Mouse (Mus musculus) mouse embryonic stem cell (cell line): Measurements from ENCODE around the gene Rbm48.

Experiments used
- in situ Hi-C, 2 experiments: fragments of 300-500 bp; cut with MboI; formaldehyde crosslinking; loops; 1 replicate in 1 of 2; 3 replicates in 1 of 2; pipeline ENCODE4 v1.14.3; 2019 to 2020; ENCODE audit warnings: low sequenced_read_pairs in 2 of 2, low pct_unique_long_range_greater_than_20kb in 1 of 2, mixed read lengths in 1 of 2; ENCODE audit not compliant: unreplicated experiment in 1 of 2

Rbm48 gene

GRCm38 (mm10) chr5:3574825-3575224 lies 21.6 kb downstream of the Rbm48 start:
- in situ Hi-C loops = no loop called here

GRCm38 (mm10) chr5:3571266-3571665 lies 25.1 kb downstream of the Rbm48 start, which contains the start of gene 1700109H08Rik:
1700109H08Rik (plus strand) TSS chr5:3571566.
- in situ Hi-C loops = no loop called here

- in situ Hi-C loops = no loop called here
These were observed 42.2 kb downstream of the Rbm48 start for GRCm38 (mm10) chr5:3554198-3554597.

- in situ Hi-C loops = no loop called here
These were observed 44.9 kb downstream of the Rbm48 start for GRCm38 (mm10) chr5:3551481-3551880.

GRCm38 (mm10) chr5:3546226-3546625 lies 50.2 kb downstream of the Rbm48 start:
- in situ Hi-C loops = no loop called here

GRCm38 (mm10) chr5:3544480-3544769 lies 52.0 kb downstream of the Rbm48 start:
- in situ Hi-C loops = no loop called here

- in situ Hi-C loops = no loop called here
These were observed 52.5 kb downstream of the Rbm48 start, which contains the start of gene Fam133b for GRCm38 (mm10) chr5:3543629-3544479. Fam133b (plus strand) TSS chr5:3543833.

GRCm38 (mm10) chr5:3541871-3542270 lies 54.5 kb downstream of the Rbm48 start:
- in situ Hi-C loops = no loop called here

GRCm38 (mm10) chr5:3538505-3539472 lies 57.6 kb downstream of the Rbm48 start:
- in situ Hi-C loops = no loop called here

GRCm38 (mm10) chr5:3536592-3537212 lies 59.7 kb downstream of the Rbm48 start:
- in situ Hi-C loops = no loop called here
